Mouse (Mus musculus): ENCODE results near the gene Olfr1153.

Olfr1153 gene

DNA sequence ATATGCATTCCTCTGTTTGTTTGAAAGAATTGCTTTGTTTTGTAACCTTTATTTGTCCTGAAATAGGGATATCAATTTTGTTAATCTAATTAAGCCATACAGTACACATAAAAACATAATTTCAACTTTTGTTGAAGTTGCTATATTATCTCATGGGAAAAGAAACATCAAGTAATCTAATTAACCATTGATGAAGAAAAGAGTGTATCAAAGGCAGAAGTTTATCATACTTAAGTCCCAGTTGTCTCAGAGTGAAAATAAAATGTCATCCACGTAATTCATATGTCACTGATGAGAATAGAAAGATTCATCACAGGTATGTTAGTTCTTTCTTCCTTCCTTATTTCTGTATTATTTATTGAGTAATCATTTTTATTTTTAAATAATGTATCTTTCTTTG, at the start of gene Olfr1153:
Gene Olfr1153 (plus strand): TSS at position 301 of the 400 bp plus-strand sequence.
- no peak for DNase-seq (ENCODE audit: low spot score)

- no peak for DNase-seq (ENCODE audit: low spot score)
Observed at GRCm38 (mm10) chr2:87855562-87855961, 39.2 kb upstream of the Olfr1153 start, which contains the start of gene Olfr1151. Gene Olfr1151, plus strand, starts transcription at chr2:87855862.

DNA sequence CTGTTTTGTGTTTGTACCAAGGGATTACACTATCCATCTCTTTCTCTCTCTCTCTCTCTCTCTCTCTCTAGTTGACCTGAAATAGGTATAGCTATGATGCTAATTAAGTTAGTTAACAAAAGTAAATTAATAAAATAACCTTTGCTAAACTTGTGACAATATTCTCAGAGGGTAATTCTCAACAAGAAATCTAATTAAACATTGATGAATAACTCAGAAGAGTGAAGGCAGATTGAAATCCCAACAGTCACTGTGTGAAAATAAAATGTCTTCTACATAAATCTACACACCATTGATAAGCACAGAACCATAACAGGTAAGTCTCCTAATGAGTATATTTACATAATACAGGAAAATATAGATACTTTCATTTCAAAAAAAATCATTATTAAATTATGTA, 28.6 kb upstream of the Olfr1153 start, which contains the start of gene Olfr1152:
Gene Olfr1152 (plus strand): TSS at position 301 of the 400 bp plus-strand sequence.
- no peak for DNase-seq (ENCODE audit: low spot score)

DNA sequence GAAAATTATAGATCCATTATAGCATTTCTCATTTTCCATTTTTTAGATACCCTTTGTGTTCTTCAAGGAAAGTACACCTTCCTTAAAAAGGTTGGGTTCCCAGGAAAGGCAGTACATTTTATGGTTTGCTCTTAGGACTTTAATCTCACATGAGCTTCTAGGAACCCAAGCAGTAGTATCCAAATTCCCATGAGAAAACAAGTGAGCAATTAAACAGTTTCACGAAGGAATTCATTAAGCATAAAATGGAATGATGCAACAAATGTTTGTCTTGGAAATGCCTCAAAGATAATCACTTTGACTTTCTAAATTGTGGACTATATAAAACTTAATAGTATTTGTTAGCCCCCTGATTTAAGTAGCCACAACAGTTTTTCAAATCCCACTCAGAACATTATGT, 10.3 kb downstream of the Olfr1153 start, which contains the start of gene Olfr1154:
Gene Olfr1154 (minus strand): TSS at position 101 of the 400 bp plus-strand sequence.
- no peak for DNase-seq (ENCODE audit: low spot score)

DNA sequence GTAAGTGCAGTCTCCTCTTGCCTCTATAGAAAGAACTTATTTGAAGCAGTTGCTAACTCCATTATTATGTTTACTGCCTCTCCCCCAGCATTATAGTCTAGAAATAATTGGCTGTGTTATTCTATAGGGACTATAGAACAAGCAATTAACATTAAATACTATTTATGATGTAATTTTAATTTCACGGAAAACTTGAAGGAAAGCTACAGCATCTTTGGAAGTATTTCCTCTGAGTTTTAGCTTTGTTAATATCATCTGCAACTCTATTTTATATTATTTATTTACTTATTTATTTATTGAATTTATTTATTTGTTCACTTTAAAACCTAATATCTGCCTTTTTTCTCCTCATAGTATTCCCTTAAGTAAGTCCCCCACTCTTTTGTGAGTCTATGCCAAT, 50.3 kb downstream of the Olfr1153 start, which contains the start of gene Olfr1155:
Gene Olfr1155 (minus strand): TSS at position 101 of the 400 bp plus-strand sequence.
- no peak for DNase-seq (ENCODE audit: low spot score)
